ENCODE assay signal across 24 mouse cellular contexts in the genomic region with DNA sequence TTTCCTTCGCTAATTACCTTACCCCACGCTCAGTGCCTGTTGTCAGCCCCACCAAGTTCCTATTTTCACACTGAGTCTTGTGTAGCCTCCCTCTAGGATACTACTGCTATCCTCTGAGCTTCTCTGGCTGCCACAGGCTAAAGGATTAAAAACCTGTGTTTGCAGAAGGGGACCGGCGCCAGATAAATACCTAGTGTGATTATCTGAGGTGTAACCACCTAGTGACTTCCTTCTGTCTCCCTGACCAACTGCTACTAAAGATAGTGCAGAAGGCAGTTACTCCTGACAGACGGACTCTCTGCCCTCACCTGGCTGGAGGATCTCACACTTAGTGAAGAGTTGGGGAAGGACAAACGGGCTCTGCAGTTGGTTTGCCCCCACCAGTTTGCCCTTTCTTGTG. TPM values are rescaled to one million over a fixed set of nuclear protein-coding genes. Genes with fewer than 3 reads are reported as not detected.
"Had no signal": no experiment of that assay in that cellular context is flagged by ENCODE, and none has a peak within 500 bp of the region (broad histone marks: within the 10 kb centered on the region; RNA-seq: fewer than 3 reads in every experiment).

No protein-coding gene starts in this region.

- H3K27me3 ChIP-seq: limb, embryonic 12.5 days; liver, embryonic 15.5 days; neural tube, embryonic 15.5 days had no signal

- H3K27ac ChIP-seq: limb, embryonic 12.5 days; liver, embryonic 15.5 days; midbrain, embryonic 10.5 days; neural tube, embryonic 15.5 days had no signal

- H3K9me3 ChIP-seq: limb, embryonic 12.5 days; liver, embryonic 15.5 days; midbrain, embryonic 10.5 days; neural tube, embryonic 15.5 days had no signal

- ATAC-seq: lung, postnatal 0 days had no signal

- H3K4me2 ChIP-seq: limb, embryonic 12.5 days; liver, embryonic 15.5 days; neural tube, embryonic 15.5 days had no signal

- H3K4me3 ChIP-seq: limb, embryonic 12.5 days; liver, embryonic 15.5 days; midbrain, embryonic 10.5 days; myocyte; neural tube, embryonic 15.5 days had no signal

- H3K4me1 ChIP-seq: limb, embryonic 12.5 days; neural tube, embryonic 15.5 days had no signal

- DNase-seq: kidney, postnatal 10 days; kidney, postnatal 4 days; liver; lung, adult 2 months; lung, postnatal 36 days; midbrain, embryonic 14.5 days; right cerebral cortex, adult 18-20 months; right cerebral cortex, postnatal 25 days; thymus, postnatal 4 days had no signal

- H3K9ac ChIP-seq: liver, embryonic 15.5 days; neural tube, embryonic 15.5 days had no signal

RNA-seq across cellular contexts. Expression of gene Tppp2, which starts 22.2 kb away (rescaled TPM):
- total RNA-seq: layer of hippocampus, adult 8-10 months; layer of hippocampus, postnatal 25 days; left cerebral cortex, postnatal 36 days; megakaryocyte, adult 5-6 weeks had no signal
- polyA plus RNA-seq: kidney, embryonic 14.5 days; limb, embryonic 12.5 days; liver, embryonic 15.5 days; lung, adult 2 months; lung, postnatal 0 days; midbrain, embryonic 10.5 days; midbrain, embryonic 14.5 days; myocyte; neural tube, embryonic 11.5 days; neural tube, embryonic 15.5 days; small intestine, adult 2 months; stomach, embryonic 16.5 days; thymus, postnatal 0 days had no signal

RNA-seq across cellular contexts. Expression of gene Rnase13, which starts 26.6 kb away (rescaled TPM):
- total RNA-seq: layer of hippocampus, adult 8-10 months; layer of hippocampus, postnatal 25 days; left cerebral cortex, postnatal 36 days; megakaryocyte, adult 5-6 weeks had no signal
- polyA plus RNA-seq: kidney, embryonic 14.5 days; limb, embryonic 12.5 days; liver, embryonic 15.5 days; lung, adult 2 months; lung, postnatal 0 days; midbrain, embryonic 10.5 days; midbrain, embryonic 14.5 days; myocyte; neural tube, embryonic 11.5 days; neural tube, embryonic 15.5 days; small intestine, adult 2 months; stomach, embryonic 16.5 days; thymus, postnatal 0 days had no signal
